In genomic region chr4:95917703-95918102, GRCm38 (mm10) we compare ENCODE assay signal across 23 mouse cellular contexts. TPM values are rescaled to one million over a fixed set of nuclear protein-coding genes. Genes with fewer than 3 reads are reported as not detected.
DNase-seq lines count a peak whose midpoint lies in the region; ATAC-seq and TF ChIP-seq lines count a peak whose summit lies in the region.
"Had no signal": no experiment of that assay in that cellular context is flagged by ENCODE, and none has a peak within 500 bp of the region (broad histone marks: within the 10 kb centered on the region; RNA-seq: fewer than 3 reads in every experiment).

No protein-coding gene starts in this region.

- H3K9ac ChIP-seq in forebrain, embryonic 16.5 days (replicated peaks; ENCODE audit: low read depth, low read length), result no peak overlapping the region
- H3K9ac ChIP-seq in forebrain, embryonic 11.5 days (ENCODE audit: low read length), result no peak overlapping the region
- no peak overlapping the region for H3K9ac ChIP-seq in limb, embryonic 14.5 days (ENCODE audit: low read depth, low read length, severe bottlenecking)
- H3K9ac ChIP-seq in embryonic facial prominence, embryonic 13.5 days, result no peak overlapping the region
- H3K9ac ChIP-seq: heart, embryonic 15.5 days; limb, embryonic 13.5 days; liver, embryonic 12.5 days; liver, postnatal 0 days had no signal

- no peak for TF ChIP-seq POLR2A in limb, embryonic 14.5 days (IDR thresholded peaks at IDR 0.05; ENCODE audit: borderline replicate concordance, extremely low read depth, insufficient read depth, insufficient read length)

- H3K4me3 ChIP-seq in forebrain, embryonic 16.5 days (replicated peaks; ENCODE audit: low read length), result no peak overlapping the region
- H3K4me3 ChIP-seq in forebrain, embryonic 11.5 days (ENCODE audit: low read depth, low read length), result no peak overlapping the region
- H3K4me3 ChIP-seq in limb, embryonic 14.5 days (replicated peaks; ENCODE audit: low read length), result no peak overlapping the region
- no peak overlapping the region for H3K4me3 ChIP-seq in limb, embryonic 10.5 days
- no peak overlapping the region for H3K4me3 ChIP-seq in embryonic facial prominence, embryonic 13.5 days
- H3K4me3 ChIP-seq: heart, embryonic 10.5 days; heart, embryonic 15.5 days; limb, embryonic 13.5 days; liver, embryonic 12.5 days had no signal

- peak; percentile 34; the same call in 1 of the 2 replicates for ATAC-seq in forebrain, embryonic 16.5 days
- no peak for ATAC-seq in forebrain, embryonic 11.5 days (replicated peaks; ENCODE audit: low FRiP score)
- peak; percentile 44; the same call in 1 of the 2 replicates for ATAC-seq in limb, embryonic 14.5 days (ENCODE audit: low FRiP score, low read depth)
- ATAC-seq in embryonic facial prominence, embryonic 13.5 days (ENCODE audit: insufficient number of reproducible peaks, insufficient read depth, low FRiP score, low TSS enrichment, low read depth), result no peak
- ATAC-seq: CD4-positive, CD25-positive, alpha-beta regulatory T cell, adult 4 months; hindbrain, embryonic 16.5 days; liver, embryonic 12.5 days; liver, postnatal 0 days; midbrain, embryonic 16.5 days had no signal

- H3K36me3 ChIP-seq in forebrain, embryonic 16.5 days (ENCODE audit: control insufficient read depth, insufficient read depth), result no peaks in the 10 kb centered on the region
- no peaks in the 10 kb centered on the region for H3K36me3 ChIP-seq in forebrain, embryonic 11.5 days (ENCODE audit: control insufficient read depth, insufficient read depth, low read length)
- no peaks in the 10 kb centered on the region for H3K36me3 ChIP-seq in limb, embryonic 14.5 days (ENCODE audit: control insufficient read depth, insufficient read depth, low read length)
- H3K36me3 ChIP-seq in limb, embryonic 10.5 days, result no peaks in the 10 kb centered on the region
- H3K36me3 ChIP-seq in embryonic facial prominence, embryonic 13.5 days, result no peaks in the 10 kb centered on the region
- H3K36me3 ChIP-seq: heart, embryonic 10.5 days; heart, embryonic 15.5 days; limb, embryonic 13.5 days; liver, embryonic 12.5 days had no signal

- H3K4me1 ChIP-seq in forebrain, embryonic 16.5 days (replicated peaks; ENCODE audit: control insufficient read depth, insufficient read depth, low read length), result peaks cover 7% of the 10 kb centered on the region; the same call in 1 of the 2 replicates
- H3K4me1 ChIP-seq in forebrain, embryonic 11.5 days (replicated peaks; ENCODE audit: control insufficient read depth, insufficient read depth, low read length), result no peaks in the 10 kb centered on the region
- H3K4me1 ChIP-seq in limb, embryonic 14.5 days (ENCODE audit: control insufficient read depth, insufficient read depth, low read length), result peaks cover 4% of the 10 kb centered on the region; the same call in 1 of the 2 replicates
- peaks cover 11% of the 10 kb centered on the region; the same call in 1 of the 2 replicates for H3K4me1 ChIP-seq in limb, embryonic 10.5 days
- H3K4me1 ChIP-seq in embryonic facial prominence, embryonic 13.5 days, result peaks cover 25% of the 10 kb centered on the region
- H3K4me1 ChIP-seq: heart, embryonic 15.5 days; liver, embryonic 12.5 days had no signal

- no peak for DNase-seq in forebrain, embryonic 11.5 days (ENCODE audit: low spot score)
- peak; percentile 8 for DNase-seq in limb, embryonic 14.5 days (ENCODE audit: low spot score)
- no peak for DNase-seq in limb, embryonic 10.5 days (ENCODE audit: low spot score)
- no peak for DNase-seq in gastrocnemius, adult 8-10 months (ENCODE audit: low spot score in 2 of 2)
- no peak for DNase-seq in embryo, embryonic 11 days
- DNase-seq: adrenal gland, postnatal 25 days; cerebellum, adult 18-20 months; gastrocnemius, postnatal 25 days; kidney, adult 18-20 months; liver, postnatal 0 days; lung, postnatal 36 days; thymus, postnatal 4 days had no signal

- no peak overlapping the region for H3K27ac ChIP-seq in forebrain, embryonic 16.5 days (ENCODE audit: low read length)
- H3K27ac ChIP-seq in forebrain, embryonic 11.5 days (ENCODE audit: low read depth, low read length), result no peak overlapping the region
- H3K27ac ChIP-seq in limb, embryonic 14.5 days (replicated peaks; ENCODE audit: low read depth, low read length), result no peak overlapping the region
- no peak overlapping the region for H3K27ac ChIP-seq in limb, embryonic 10.5 days
- peak overlapping the region; percentile 48; the same call in 1 of the 2 replicates for H3K27ac ChIP-seq in embryonic facial prominence, embryonic 13.5 days
- H3K27ac ChIP-seq: heart, embryonic 10.5 days; heart, embryonic 15.5 days; kidney, postnatal 0 days; limb, embryonic 13.5 days; liver, embryonic 12.5 days had no signal

- no peaks in the 10 kb centered on the region for H3K9me3 ChIP-seq in forebrain, embryonic 16.5 days (ENCODE audit: control insufficient read depth, low read length)
- no peaks in the 10 kb centered on the region for H3K9me3 ChIP-seq in forebrain, embryonic 11.5 days (ENCODE audit: control insufficient read depth, low read length)
- H3K9me3 ChIP-seq in limb, embryonic 14.5 days (ENCODE audit: control insufficient read depth, low read length), result no peaks in the 10 kb centered on the region
- H3K9me3 ChIP-seq in limb, embryonic 10.5 days (replicated peaks), result no peaks in the 10 kb centered on the region
- no peaks in the 10 kb centered on the region for H3K9me3 ChIP-seq in embryonic facial prominence, embryonic 13.5 days
- H3K9me3 ChIP-seq: heart, embryonic 10.5 days; heart, embryonic 15.5 days; limb, embryonic 13.5 days; liver, embryonic 12.5 days had no signal

- H3K4me2 ChIP-seq in forebrain, embryonic 16.5 days (ENCODE audit: low read length), result no peak overlapping the region
- H3K4me2 ChIP-seq in forebrain, embryonic 11.5 days (ENCODE audit: low read depth, low read length, severe bottlenecking), result no peak overlapping the region
- no peak overlapping the region for H3K4me2 ChIP-seq in limb, embryonic 14.5 days (replicated peaks; ENCODE audit: low read depth, low read length, severe bottlenecking)
- no peak overlapping the region for H3K4me2 ChIP-seq in embryonic facial prominence, embryonic 13.5 days
- H3K4me2 ChIP-seq: heart, embryonic 15.5 days; limb, embryonic 13.5 days; liver, embryonic 12.5 days; midbrain, embryonic 11.5 days had no signal

- no peaks in the 10 kb centered on the region for H3K27me3 ChIP-seq in forebrain, embryonic 16.5 days (replicated peaks; ENCODE audit: control insufficient read depth, insufficient read depth, low read length)
- no peaks in the 10 kb centered on the region for H3K27me3 ChIP-seq in forebrain, embryonic 11.5 days (ENCODE audit: control insufficient read depth, insufficient read depth, low read length)
- H3K27me3 ChIP-seq in limb, embryonic 14.5 days (ENCODE audit: control insufficient read depth, insufficient read depth, low read length), result no peaks in the 10 kb centered on the region
- H3K27me3 ChIP-seq in limb, embryonic 10.5 days (ENCODE audit: low read depth, poor library complexity, severe bottlenecking), result no peaks in the 10 kb centered on the region
- no peaks in the 10 kb centered on the region for H3K27me3 ChIP-seq in embryonic facial prominence, embryonic 13.5 days
- H3K27me3 ChIP-seq: heart, embryonic 15.5 days; limb, embryonic 13.5 days; liver, embryonic 12.5 days had no signal

- 74% methylated on average over 6 of the region's 6 CpGs for WGBS in forebrain, embryonic 16.5 days
- 87% methylated on average over 6 of the region's 6 CpGs for WGBS in forebrain, embryonic 11.5 days
- 55% methylated on average over 6 of the region's 6 CpGs for WGBS in limb, embryonic 14.5 days
- WGBS in limb, embryonic 10.5 days, result 90% methylated on average over 6 of the region's 6 CpGs
- WGBS in embryonic facial prominence, embryonic 13.5 days, result 38% methylated on average over 6 of the region's 6 CpGs

RNA-seq across cellular contexts. Expression of gene Hook1, which starts 49.3 kb away (rescaled TPM):
- 51.2 and 56.7 TPM in 2 replicates for polyA plus RNA-seq in forebrain, embryonic 16.5 days (2015; fragmentation: Nextera tagmentation; extraction: Ambion mirVana)
- 44.3 and 51.8 TPM in 2 replicates for polyA plus RNA-seq in forebrain, embryonic 11.5 days (2014; fragmentation: Nextera tagmentation; extraction: Ambion mirVana)
- 9.7 and 10.6 TPM in 2 replicates for polyA plus RNA-seq in limb, embryonic 14.5 days (2012; rRNA removed)
- polyA plus RNA-seq in limb, embryonic 14.5 days (2014; fragmentation: Nextera tagmentation; extraction: Ambion mirVana), result 12.6 and 13.5 TPM in 2 replicates
- polyA plus RNA-seq in limb, embryonic 10.5 days (2016; fragmentation: Nextera tagmentation; extraction: Ambion mirVana), result 7.6 and 13.1 TPM in 2 replicates
- polyA plus RNA-seq in embryonic facial prominence, embryonic 13.5 days (2015; fragmentation: Nextera tagmentation; extraction: Ambion mirVana), result 8.6 and 12.0 TPM in 2 replicates
- total RNA-seq in gastrocnemius, adult 8-10 months (2022), result 10 to 100 TPM; 25.1 to 28.5 (median 27.2) TPM

Comparison
In these comparisons a context has a peak if more than half of its experiments do, and no peak if none do; other contexts are left out.
1. ATAC-seq: peak in forebrain, embryonic 16.5 days (single experiment) and limb, embryonic 14.5 days (single experiment); none in forebrain, embryonic 11.5 days (single experiment) and embryonic facial prominence, embryonic 13.5 days (single experiment).